ENCODE assay signal across 21 mouse cellular contexts in genomic region chr16:41674316-41675038, GRCm38 (mm10).
DNase-seq lines count a peak whose midpoint lies in the region; TF ChIP-seq lines count a peak whose summit lies in the region.
"Had no signal": no experiment of that assay in that cellular context is flagged by ENCODE, and none has a peak within 500 bp of the region (broad histone marks: within the 10 kb centered on the region; RNA-seq: fewer than 3 reads in every experiment).

No protein-coding gene starts in this region.

- 86% methylated on average over 2 of the region's 2 CpGs for WGBS in limb, embryonic 10.5 days

- TF ChIP-seq CTCF in left cerebral cortex, adult 2 months (IDR thresholded peaks at IDR 0.05) = no peak; the same call in 1 of the 2 replicates

- H3K4me1 ChIP-seq in limb, embryonic 10.5 days = no peaks in the 10 kb centered on the region
- H3K4me1 ChIP-seq: embryonic facial prominence, embryonic 12.5 days; limb, embryonic 13.5 days; lung, embryonic 15.5 days; midbrain, embryonic 10.5 days; midbrain, embryonic 15.5 days had no signal

- no peaks in the 10 kb centered on the region for H3K36me3 ChIP-seq in limb, embryonic 10.5 days
- H3K36me3 ChIP-seq: embryonic facial prominence, embryonic 12.5 days; limb, embryonic 13.5 days; lung, embryonic 15.5 days; midbrain, embryonic 10.5 days; midbrain, embryonic 15.5 days had no signal

- intact Hi-C loops in left cerebral cortex, postnatal 4 days (cut with DNase I) = no loop called here
- intact Hi-C loops in left cerebral cortex, adult 2 months (cut with DNase I) = loop anchor here (5.0 kb wide), 1 partner anchor 73 kb away; no protein-coding TSS in a partner anchor

- no peaks in the 10 kb centered on the region for H3K9me3 ChIP-seq in limb, embryonic 10.5 days (replicated peaks)
- H3K9me3 ChIP-seq: embryonic facial prominence, embryonic 12.5 days; limb, embryonic 13.5 days; lung, embryonic 15.5 days; midbrain, embryonic 10.5 days; midbrain, embryonic 15.5 days had no signal

- H3K4me3 ChIP-seq in left cerebral cortex, adult 2 months = no peak overlapping the region
- H3K4me3 ChIP-seq in limb, embryonic 10.5 days = no peak overlapping the region
- H3K4me3 ChIP-seq: embryonic facial prominence, embryonic 12.5 days; limb, embryonic 13.5 days; lung, embryonic 15.5 days; midbrain, embryonic 10.5 days; midbrain, embryonic 15.5 days had no signal

- peak; percentile 15 for DNase-seq in left cerebral cortex, postnatal 4 days
- DNase-seq in left cerebral cortex, adult 2 months (ENCODE audit: extremely low spot score in 1 of 2, low spot score in 2 of 2) = no peak
- DNase-seq in cerebellum, adult 8-10 months = peak; percentile 53
- DNase-seq in cerebellum, postnatal 25 days = peak; percentile 63 to 69
- DNase-seq in limb, embryonic 10.5 days (ENCODE audit: low spot score) = no peak
- DNase-seq in right cerebral cortex, postnatal 4 days = no peak
- DNase-seq in adrenal gland, adult 8-10 months = no peak
- DNase-seq: adrenal gland, postnatal 25 days; gastrocnemius, postnatal 10 days; heart, postnatal 14 days; kidney, adult 2 months; kidney, postnatal 4 days; right cerebral cortex, postnatal 25 days; spleen, adult 18-20 months; thymus, adult 18-20 months; thymus, postnatal 25 days had no signal

- no peak overlapping the region; the same call in 1 of the 2 replicates for H3K27ac ChIP-seq in left cerebral cortex, adult 2 months
- no peak overlapping the region for H3K27ac ChIP-seq in limb, embryonic 10.5 days
- H3K27ac ChIP-seq: embryonic facial prominence, embryonic 12.5 days; limb, embryonic 13.5 days; lung, embryonic 15.5 days; midbrain, embryonic 10.5 days; midbrain, embryonic 15.5 days had no signal

- no peaks in the 10 kb centered on the region for H3K27me3 ChIP-seq in limb, embryonic 10.5 days (ENCODE audit: low read depth, poor library complexity, severe bottlenecking)
- H3K27me3 ChIP-seq: embryonic facial prominence, embryonic 12.5 days; limb, embryonic 13.5 days; lung, embryonic 15.5 days; midbrain, embryonic 15.5 days had no signal

Comparison
In these comparisons a context has a peak if more than half of its experiments do, and no peak if none do; other contexts are left out.
1. DNase-seq: peak in left cerebral cortex, postnatal 4 days (single experiment), cerebellum, adult 8-10 months (single experiment) and cerebellum, postnatal 25 days (2 of 2); none in left cerebral cortex, adult 2 months (0 of 2), limb, embryonic 10.5 days (single experiment), right cerebral cortex, postnatal 4 days (single experiment) and adrenal gland, adult 8-10 months (single experiment).